Mouse (Mus musculus) forebrain, embryonic 13.5 days (tissue): Measurements from ENCODE around the gene Sowaha. TPM values are rescaled to one million over a fixed set of nuclear protein-coding genes. Genes with fewer than 3 reads are reported as not detected.

Experiments used
- ATAC-seq: fragments of 200-750 bp; cut with Nextera tagmentation; 2 replicates; pipeline ENCODE4 v1.8.0; 2017
- H3K27ac ChIP-seq: fragments of 300-500 bp; sonication (generic); 2 replicates; pipeline ENCODE4 v1.5.1; 2015; ENCODE audit warnings: inconsistent platforms, mild to moderate bottlenecking, moderate library complexity
- H3K27me3 ChIP-seq: fragments of 300-500 bp; sonication (generic); 2 replicates; pipeline ENCODE4 v1.6.1; 2015; ENCODE audit warnings: mild to moderate bottlenecking, inconsistent platforms
- H3K36me3 ChIP-seq: fragments of 300-500 bp; sonication (generic); 2 replicates; pipeline ENCODE4 v1.6.1; 2015; ENCODE audit warnings: mild to moderate bottlenecking, inconsistent platforms; ENCODE audit not compliant: poor library complexity, severe bottlenecking
- H3K4me1 ChIP-seq: fragments of 300-500 bp; sonication (generic); 2 replicates; pipeline ENCODE4 v1.6.1; 2015; ENCODE audit warnings: inconsistent platforms
- H3K4me2 ChIP-seq: fragments of 300-500 bp; sonication (generic); 2 replicates; pipeline ENCODE4 v1.6.1; 2015; ENCODE audit warnings: inconsistent platforms, mild to moderate bottlenecking, moderate library complexity
- H3K4me3 ChIP-seq: fragments of 300-500 bp; sonication (generic); 2 replicates; pipeline ENCODE4 v1.5.1; 2015; ENCODE audit warnings: mild to moderate bottlenecking, inconsistent platforms
- H3K9ac ChIP-seq: fragments of 300-500 bp; sonication (generic); 2 replicates; pipeline ENCODE4 v1.6.1; 2015; ENCODE audit warnings: mild to moderate bottlenecking, inconsistent platforms
- H3K9me3 ChIP-seq: fragments of 300-500 bp; sonication (generic); replicated peaks from 2 replicates; pipeline ENCODE4 v1.6.1; 2016; ENCODE audit warnings: inconsistent platforms
- WGBS: fragments of 180-500 bp; shearing (Covaris S2); methylation state at CpG from one replicate; pipeline ENCODE4 v1.1.7; 2015; 5-methylcytosine and 5-hydroxymethylcytosine counted together
- polyA plus RNA-seq: library from polyadenylated mRNA; unstranded; fragments of >200 nt; fragmentation: Nextera tagmentation; extraction: Ambion mirVana; gene quantifications from 2 replicates; pipeline ENCODE4 v1.2.1, GENCODE M21; 2015

The Sowaha gene
- polyA plus RNA-seq, 1 experiment from 2014 or later = 1.1 TPM

GRCm38 (mm10) chr11:53519207-53520121 lies 39.4 kb upstream of the Sowaha start, which contains the start of gene Sept8:
Gene Sept8, plus strand, starts transcription at chr11:53519257.
- Histone ChIP-seq H3K27me3 (no peaks in the 10 kb centered on the region; the same call in 1 of the 2 replicates), H3K36me3 (no peaks in the 10 kb centered on the region), H3K9me3 (no peaks in the 10 kb centered on the region), H3K27ac (peak within 1 kb of the TSS; percentile 11; the same call in 1 of the 2 replicates), H3K9ac (peak within 1 kb of the TSS; percentile 76), H3K4me3 (peak within 1 kb of the TSS; percentile 59), H3K4me1 (peaks cover 43% of the 10 kb centered on the region), H3K4me2 (peak within 1 kb of the TSS; percentile 80)
- WGBS = 7% methylated on average over 52 of the region's 79 CpGs
- peak; percentile 91 for ATAC-seq

- no peaks in the 10 kb centered on the region; the same call in 1 of the 2 replicates for H3K27me3 ChIP-seq
- 60% methylated on average over 5 of the region's 5 CpGs for WGBS
- H3K27ac ChIP-seq = no peak overlapping the region
- H3K4me2 ChIP-seq = no peak overlapping the region
- H3K9me3 ChIP-seq = no peaks in the 10 kb centered on the region
- H3K4me1 ChIP-seq = peaks cover 39% of the 10 kb centered on the region
- H3K9ac ChIP-seq = no peak overlapping the region
- H3K36me3 ChIP-seq = no peaks in the 10 kb centered on the region
- no peak overlapping the region; the same call in 1 of the 2 replicates for H3K4me3 ChIP-seq
- ATAC-seq = no peak
Measured at GRCm38 (mm10) chr11:53518759-53519158, 38.7 kb upstream of the Sowaha start.

- no peaks in the 10 kb centered on the region for H3K9me3 ChIP-seq
- H3K4me2 ChIP-seq = no peak overlapping the region
- H3K27ac ChIP-seq = no peak overlapping the region
- WGBS = 76% methylated on average over 8 of the region's 8 CpGs
- ATAC-seq = no peak
- H3K4me3 ChIP-seq = no peak overlapping the region
- no peak overlapping the region for H3K9ac ChIP-seq
- no peaks in the 10 kb centered on the region; the same call in 1 of the 2 replicates for H3K27me3 ChIP-seq
- no peaks in the 10 kb centered on the region for H3K36me3 ChIP-seq
- peaks cover 25% of the 10 kb centered on the region for H3K4me1 ChIP-seq
Measured at GRCm38 (mm10) chr11:53516775-53517627, 36.9 kb upstream of the Sowaha start.

- Histone ChIP-seq H3K4me3 (no peak overlapping the region), H3K4me1 (no peaks in the 10 kb centered on the region), H3K36me3 (no peaks in the 10 kb centered on the region), H3K27me3 (no peaks in the 10 kb centered on the region), H3K9ac (no peak overlapping the region), H3K27ac (no peak overlapping the region), H3K9me3 (no peaks in the 10 kb centered on the region), H3K4me2 (no peak overlapping the region)
- ATAC-seq = no peak
- 62% methylated on average over 5 of the region's 5 CpGs for WGBS
Measured at GRCm38 (mm10) chr11:53510351-53510750, 30.3 kb upstream of the Sowaha start.

GRCm38 (mm10) chr11:53508591-53508990 lies 28.5 kb upstream of the Sowaha start:
- Histone ChIP-seq H3K4me3 (no peak overlapping the region), H3K4me1 (0 out of 2 replicates have a peak, but pooled peaks cover 6% of the 10 kb centered on the region), H3K9ac (no peak overlapping the region), H3K9me3 (no peaks in the 10 kb centered on the region), H3K4me2 (no peak overlapping the region), H3K36me3 (no peaks in the 10 kb centered on the region), H3K27ac (no peak overlapping the region), H3K27me3 (no peaks in the 10 kb centered on the region)
- WGBS = 44% methylated on average over 3 of the region's 3 CpGs
- no peak for ATAC-seq

- no peaks in the 10 kb centered on the region for H3K9me3 ChIP-seq
- H3K27ac ChIP-seq = no peak overlapping the region
- H3K4me3 ChIP-seq = no peak overlapping the region
- no peaks in the 10 kb centered on the region for H3K27me3 ChIP-seq
- no peak overlapping the region for H3K9ac ChIP-seq
- WGBS = 68% methylated on average over 7 of the region's 7 CpGs
- H3K4me1 ChIP-seq = 0 out of 2 replicates have a peak, but pooled peaks cover 6% of the 10 kb centered on the region
- no peak for ATAC-seq
- no peaks in the 10 kb centered on the region for H3K36me3 ChIP-seq
- H3K4me2 ChIP-seq = no peak overlapping the region
Measured at GRCm38 (mm10) chr11:53508152-53508551, 28.1 kb upstream of the Sowaha start.

GRCm38 (mm10) chr11:53507098-53507805 lies 27.2 kb upstream of the Sowaha start:
- no peak for ATAC-seq
- Histone ChIP-seq H3K27ac (no peak overlapping the region), H3K9me3 (no peaks in the 10 kb centered on the region), H3K27me3 (no peaks in the 10 kb centered on the region), H3K4me2 (no peak overlapping the region), H3K4me3 (no peak overlapping the region), H3K9ac (no peak overlapping the region), H3K36me3 (no peaks in the 10 kb centered on the region), H3K4me1 (0 out of 2 replicates have a peak, but pooled peaks cover 6% of the 10 kb centered on the region)
- 91% methylated on average over 9 of the region's 9 CpGs for WGBS

- no peaks in the 10 kb centered on the region for H3K36me3 ChIP-seq
- no peaks in the 10 kb centered on the region for H3K27me3 ChIP-seq
- H3K4me3 ChIP-seq = no peak overlapping the region
- peak; percentile 48 for ATAC-seq
- H3K4me1 ChIP-seq = peaks cover 15% of the 10 kb centered on the region
- WGBS = 58% methylated on average over 5 of the region's 5 CpGs
- H3K4me2 ChIP-seq = no peak overlapping the region
- no peak overlapping the region for H3K27ac ChIP-seq
- no peak overlapping the region for H3K9ac ChIP-seq
- H3K9me3 ChIP-seq = no peaks in the 10 kb centered on the region
Measured at GRCm38 (mm10) chr11:53505026-53505663, 25.1 kb upstream of the Sowaha start.

- Histone ChIP-seq H3K4me1 (peaks cover 15% of the 10 kb centered on the region), H3K4me2 (no peak overlapping the region), H3K9ac (no peak overlapping the region), H3K27ac (no peak overlapping the region), H3K27me3 (no peaks in the 10 kb centered on the region), H3K4me3 (no peak overlapping the region), H3K9me3 (no peaks in the 10 kb centered on the region), H3K36me3 (no peaks in the 10 kb centered on the region)
- 92% methylated on average over 8 of the region's 8 CpGs for WGBS
- ATAC-seq = no peak
Measured at GRCm38 (mm10) chr11:53504376-53504775, 24.3 kb upstream of the Sowaha start.

GRCm38 (mm10) chr11:53503738-53504137 lies 23.7 kb upstream of the Sowaha start:
- H3K4me3 ChIP-seq = no peak overlapping the region
- no peak overlapping the region for H3K9ac ChIP-seq
- H3K27ac ChIP-seq = no peak overlapping the region
- no peaks in the 10 kb centered on the region for H3K36me3 ChIP-seq
- no peaks in the 10 kb centered on the region for H3K27me3 ChIP-seq
- 87% methylated on average over 5 of the region's 5 CpGs for WGBS
- no peaks in the 10 kb centered on the region for H3K9me3 ChIP-seq
- no peak for ATAC-seq
- no peak overlapping the region for H3K4me2 ChIP-seq
- H3K4me1 ChIP-seq = peaks cover 15% of the 10 kb centered on the region

- H3K27me3 ChIP-seq = no peaks in the 10 kb centered on the region
- H3K4me1 ChIP-seq = peaks cover 15% of the 10 kb centered on the region
- H3K9me3 ChIP-seq = no peaks in the 10 kb centered on the region
- H3K36me3 ChIP-seq = no peaks in the 10 kb centered on the region
- no peak overlapping the region for H3K4me3 ChIP-seq
- no peak for ATAC-seq
- no peak overlapping the region for H3K27ac ChIP-seq
- no peak overlapping the region for H3K4me2 ChIP-seq
- no peak overlapping the region for H3K9ac ChIP-seq
- 83% methylated on average over 8 of the region's 8 CpGs for WGBS
Measured at GRCm38 (mm10) chr11:53502039-53502765, 22.1 kb upstream of the Sowaha start.
